Mouse (Mus musculus) frontal cortex, postnatal 36 days (tissue): ENCODE measurements around the gene Yes1.
"Not testable (repeated sequence)": the region's sequence is repeated elsewhere in the genome, so short reads cannot be mapped to it uniquely, and the experiment has no call there.

ENCODE experiments used
- DNase-seq, 2 experiments: peaks; one replicate each; pipeline ENCODE4 v3.0.0; 2022; ENCODE audit warnings: low spot score in 2 of 2

Yes1 gene

GRCm38 (mm10) chr5:32610801-32611340 lies at the start of gene Yes1:
TSS of gene Yes1 (plus strand) at chr5:32611171.
- DNase-seq: peak; percentile 38 to 44

- no peak for DNase-seq
Measured at GRCm38 (mm10) chr5:32564697-32565096, 46.3 kb upstream of the Yes1 start.

GRCm38 (mm10) chr5:32571802-32572201 lies 39.2 kb upstream of the Yes1 start:
- DNase-seq: no peak

GRCm38 (mm10) chr5:32588136-32588535 lies 22.8 kb upstream of the Yes1 start:
- peak; percentile 50 to 76 for DNase-seq

GRCm38 (mm10) chr5:32593793-32594192 lies 17.2 kb upstream of the Yes1 start:
- no peak for DNase-seq

- no peak for DNase-seq
Measured at GRCm38 (mm10) chr5:32594358-32594757, 16.6 kb upstream of the Yes1 start.

GRCm38 (mm10) chr5:32605911-32606310 lies 5.1 kb upstream of the Yes1 start:
- no peak for DNase-seq

- no peak for DNase-seq
Measured at GRCm38 (mm10) chr5:32607776-32608355, 3.1 kb upstream of the Yes1 start.

- DNase-seq: no peak
Measured at GRCm38 (mm10) chr5:32608516-32608915, 2.5 kb upstream of the Yes1 start.

GRCm38 (mm10) chr5:32610064-32610800 lies 739 bp upstream of the Yes1 start:
- DNase-seq: peak in 1 of 2 experiments; percentile 38

GRCm38 (mm10) chr5:32611341-32611961 lies 480 bp downstream of the Yes1 start:
- peak; percentile 12 to 25 for DNase-seq

GRCm38 (mm10) chr5:32614291-32614690 lies 3.3 kb downstream of the Yes1 start:
- peak in 1 of 2 experiments; percentile 11 for DNase-seq

- peak; percentile 42 to 73 for DNase-seq
Measured at GRCm38 (mm10) chr5:32614691-32615090, 3.7 kb downstream of the Yes1 start.

- not testable (repeated sequence) for DNase-seq
Measured at GRCm38 (mm10) chr5:32616489-32616888, 5.5 kb downstream of the Yes1 start.

GRCm38 (mm10) chr5:32617851-32618250 lies 6.9 kb downstream of the Yes1 start:
- no peak for DNase-seq

GRCm38 (mm10) chr5:32623649-32624048 lies 12.7 kb downstream of the Yes1 start:
- no peak for DNase-seq

GRCm38 (mm10) chr5:32624777-32625176 lies 13.8 kb downstream of the Yes1 start:
- no peak for DNase-seq

GRCm38 (mm10) chr5:32633185-32633584 lies 22.2 kb downstream of the Yes1 start:
- DNase-seq: no peak

- DNase-seq: no peak
Measured at GRCm38 (mm10) chr5:32657386-32657785, 46.4 kb downstream of the Yes1 start.

- no peak for DNase-seq
Measured at GRCm38 (mm10) chr5:32682475-32682874, 71.5 kb downstream of the Yes1 start.

GRCm38 (mm10) chr5:32693411-32693810 lies 82.4 kb downstream of the Yes1 start:
- no peak for DNase-seq

- no peak for DNase-seq
Measured at GRCm38 (mm10) chr5:32697208-32697867, 86.4 kb downstream of the Yes1 start.
